Mouse (Mus musculus): ENCODE measurements at regions not wholly inside any gene's neighbourhood (a gene's known extent, or its start where the extent isn't known, plus 50 kb on each side); places are given as distances from the start of the nearest gene placed in this dataset.
A peak's percentile ranks its signal among the peaks of the same experiment; 100 is the strongest.
"Not testable (repeated sequence)": the region's sequence is repeated elsewhere in the genome, so short reads cannot be mapped to it uniquely, and the experiment has no call there.

DNA sequence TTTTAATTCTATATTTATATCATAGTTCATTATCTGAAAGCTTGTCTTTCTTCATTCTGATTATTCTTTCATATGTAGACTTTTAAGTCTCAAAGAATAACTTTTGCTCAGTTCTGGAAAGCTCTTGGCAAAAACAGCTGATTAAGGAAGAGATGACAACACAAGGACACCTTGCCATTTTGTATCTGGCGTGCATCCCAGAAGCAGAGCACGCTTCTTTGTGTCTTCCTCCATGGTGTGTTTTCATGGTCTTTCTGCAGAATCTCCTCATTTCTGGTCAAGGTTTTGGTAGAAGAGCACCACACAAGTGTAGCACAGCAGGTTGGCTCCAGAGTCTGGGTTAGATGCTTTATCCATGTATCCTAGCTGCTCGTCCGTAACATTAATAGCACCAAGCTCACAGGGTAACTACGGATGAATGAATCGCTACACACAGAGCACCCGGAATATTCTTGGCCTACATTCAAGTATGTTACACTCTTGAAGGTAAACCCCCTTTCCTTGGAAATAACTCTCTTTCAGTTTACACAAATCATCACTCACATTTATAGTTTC is 148.9 kb upstream of the Ddhd1 start:
- peak in 1 of 2 experiments; percentile 30 for DNase-seq (ENCODE audit: low spot score in 2 of 2)

DNA sequence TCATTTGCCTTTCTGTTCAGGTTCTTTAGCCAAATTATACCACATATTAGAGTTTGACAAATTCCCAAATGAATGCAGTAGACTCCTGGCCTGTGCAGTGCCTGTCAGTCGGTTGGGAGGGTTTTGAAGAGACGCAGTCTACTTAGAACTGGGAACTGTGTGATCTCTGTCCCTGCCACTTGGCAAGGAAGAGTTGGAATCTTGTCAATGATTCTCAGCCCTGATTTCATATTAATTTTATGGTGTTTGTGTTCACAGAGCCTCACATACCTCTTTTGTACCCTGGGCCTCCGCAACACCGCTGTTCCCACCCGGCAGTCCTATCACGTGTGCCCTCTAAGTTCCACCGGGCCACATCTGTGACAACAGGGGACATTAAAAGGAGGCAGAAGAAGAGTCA is 149.8 kb upstream of the Ddhd1 start:
- no peak for DNase-seq (ENCODE audit: low spot score in 2 of 2)

DNA sequence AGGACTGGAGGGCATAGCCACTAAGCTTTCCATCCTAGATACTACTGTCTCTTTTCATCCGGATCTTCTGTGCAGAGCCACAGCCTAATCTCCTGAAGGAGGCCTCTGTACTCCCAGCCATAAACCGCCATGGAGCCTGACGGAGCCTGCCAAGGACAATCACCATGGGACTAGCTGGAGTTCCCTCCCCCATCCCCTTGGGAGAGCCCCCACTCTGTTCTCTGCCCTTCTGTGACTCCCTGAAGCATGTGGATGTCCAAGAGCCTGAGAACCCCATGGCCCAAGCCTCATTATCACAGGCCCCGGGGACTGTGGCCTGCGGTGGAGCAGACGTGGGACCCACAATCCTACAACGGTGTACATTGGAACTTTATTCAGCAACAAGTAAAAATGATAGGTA is 151.5 kb upstream of the Ddhd1 start:
- DNase-seq (ENCODE audit: low spot score in 2 of 2) = no peak

DNA sequence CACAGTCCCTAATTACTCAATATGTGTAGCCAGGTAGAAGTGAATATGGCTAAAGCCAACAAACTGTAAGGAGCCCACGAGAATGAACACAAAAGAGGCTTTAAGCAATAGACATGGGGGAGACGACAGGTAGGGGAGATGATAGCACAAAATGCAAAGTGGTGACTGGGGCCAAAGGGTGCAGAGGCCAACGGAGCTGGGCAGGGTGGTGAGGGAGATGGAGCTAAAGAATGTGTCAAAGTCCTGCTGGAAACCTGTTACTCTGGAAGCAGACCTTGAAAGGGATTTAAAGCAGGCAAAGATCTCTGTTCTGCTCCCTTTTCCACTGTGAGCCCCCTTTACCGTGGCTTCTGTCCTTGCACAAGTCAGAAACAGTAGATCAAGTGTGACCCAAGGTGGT is 152.2 kb upstream of the Ddhd1 start:
- no peak for DNase-seq (ENCODE audit: low spot score in 2 of 2)

GRCm38 (mm10) chr14:45810630-45811029 is 152.7 kb upstream of the Ddhd1 start:
- DNase-seq (ENCODE audit: low spot score in 2 of 2) = no peak

DNA sequence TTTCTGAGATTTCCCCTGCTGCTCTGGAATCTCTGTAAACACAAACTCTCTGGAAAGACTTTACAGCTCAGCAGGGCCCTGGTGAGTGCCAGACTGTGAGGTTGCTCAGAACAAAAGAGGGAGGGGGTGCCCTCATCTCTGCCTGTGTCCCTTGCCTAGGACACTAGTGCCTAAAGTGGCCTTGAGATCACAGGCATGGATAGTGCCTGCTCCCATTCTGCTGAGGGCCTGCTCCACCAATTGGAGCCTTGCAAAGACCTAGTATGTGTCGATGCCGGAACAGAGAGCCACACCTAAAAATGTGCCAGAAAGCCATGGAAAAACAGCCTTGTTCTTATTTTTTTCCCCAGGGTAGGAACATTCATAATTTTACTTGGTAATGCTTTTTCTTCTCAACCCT is 157.7 kb upstream of the Ddhd1 start:
- no peak for DNase-seq (ENCODE audit: low spot score in 2 of 2)

GRCm38 (mm10) chr14:45816611-45817010 is 158.7 kb upstream of the Ddhd1 start:
- not testable (repeated sequence) for DNase-seq (ENCODE audit: low spot score in 2 of 2)

DNA sequence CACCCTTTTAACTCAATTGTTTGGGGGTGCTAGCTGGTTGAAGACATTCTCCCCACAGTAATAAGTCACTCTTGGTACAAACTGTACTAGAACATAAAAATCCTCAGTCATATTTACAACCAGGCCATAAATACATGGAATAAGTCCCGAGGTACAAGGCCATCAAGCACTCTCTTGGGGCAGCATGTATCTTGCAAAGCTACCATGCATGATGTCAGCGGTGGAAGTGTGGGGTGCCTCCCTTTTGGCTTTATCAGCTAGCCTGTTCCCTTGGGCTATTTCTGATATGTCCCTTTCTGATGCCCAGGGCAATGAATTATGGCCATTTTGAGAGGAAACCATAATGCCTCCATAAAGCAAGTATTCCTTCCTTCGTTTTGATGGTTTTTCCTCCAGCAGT is 159.8 kb upstream of the Ddhd1 start:
- DNase-seq (ENCODE audit: low spot score in 2 of 2) = no peak

DNA sequence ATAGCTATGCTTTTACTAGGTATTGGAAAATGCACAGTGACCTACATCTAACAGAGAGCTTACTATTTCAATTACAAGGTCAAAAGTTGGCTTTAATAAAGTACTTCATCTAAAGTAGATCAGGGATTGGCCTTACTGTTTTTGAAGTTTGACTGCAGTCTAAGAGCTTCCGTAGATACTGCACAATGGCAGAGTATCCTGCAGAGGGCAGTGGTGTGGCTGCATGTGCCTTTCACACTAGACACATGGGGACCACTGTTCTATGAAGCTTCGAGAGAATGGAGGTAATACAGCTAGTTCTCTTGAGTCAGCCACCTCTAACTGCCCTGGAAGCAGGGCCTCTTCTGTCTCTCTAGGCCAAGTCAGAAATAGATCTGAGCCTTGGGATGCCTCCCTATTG is 166.7 kb upstream of the Ddhd1 start:
- no peak for DNase-seq (ENCODE audit: low spot score in 2 of 2)

GRCm38 (mm10) chr14:45826023-45826422 is 168.1 kb upstream of the Ddhd1 start:
- DNase-seq (ENCODE audit: low spot score in 2 of 2) = no peak

DNA sequence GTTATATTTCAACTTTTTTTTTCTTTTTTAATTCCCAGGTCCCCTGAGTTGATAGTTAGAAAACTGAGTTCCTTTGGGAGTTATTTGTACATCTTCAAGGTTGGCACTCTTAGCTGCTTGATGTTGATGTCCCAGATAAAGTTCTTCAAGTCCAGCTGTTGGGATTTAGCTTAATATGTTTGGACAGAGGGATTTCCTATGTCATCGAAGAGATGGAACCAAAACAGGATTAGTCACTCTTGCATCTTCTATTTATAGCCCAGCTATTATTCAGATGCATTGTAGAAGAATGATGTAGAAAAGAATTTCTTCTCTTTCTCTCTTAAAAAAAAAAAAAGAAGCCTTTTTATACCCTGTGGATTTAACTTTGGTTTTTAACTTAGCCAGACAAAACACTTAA is 169.2 kb upstream of the Ddhd1 start:
- DNase-seq (ENCODE audit: low spot score in 2 of 2) = no peak

DNA sequence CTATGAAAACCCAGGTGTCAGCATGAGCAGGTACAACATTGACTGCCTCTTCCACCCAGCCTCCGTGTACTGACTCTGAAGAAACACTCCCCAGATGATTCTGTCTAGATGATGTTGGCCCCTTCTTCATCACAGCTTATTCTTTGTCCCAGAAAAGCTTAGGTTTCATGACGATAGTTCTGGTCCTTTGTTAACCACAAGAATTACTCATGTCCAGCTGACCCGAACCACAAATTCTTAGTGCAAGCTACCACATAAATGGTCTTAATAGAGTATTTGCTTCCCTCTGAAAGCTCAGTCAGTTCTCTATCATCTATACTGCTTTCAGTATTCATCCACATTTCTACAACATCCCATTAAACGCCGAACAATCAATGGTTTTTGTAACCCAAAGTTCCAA is 172.5 kb upstream of the Ddhd1 start:
- DNase-seq (ENCODE audit: low spot score in 2 of 2) = no peak

DNA sequence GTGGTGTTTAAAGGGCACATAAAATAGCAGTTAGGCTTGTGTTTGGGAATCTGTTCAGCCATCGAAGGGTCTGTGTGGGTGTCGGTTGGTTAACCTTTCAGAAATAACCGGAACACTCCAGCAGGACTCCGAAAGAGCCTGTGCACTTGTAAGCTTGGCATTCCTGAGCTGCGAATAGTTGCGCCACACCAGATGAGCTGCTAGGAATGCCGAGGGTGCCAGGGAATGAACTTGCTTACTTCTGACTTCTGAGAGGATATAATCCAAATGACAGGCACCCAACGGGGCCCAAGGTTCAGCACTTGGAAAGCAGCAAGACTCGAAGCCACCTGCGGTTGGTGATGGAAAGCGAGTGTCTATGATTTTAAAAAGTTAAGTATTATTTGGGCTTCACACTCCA is 179.1 kb upstream of the Ddhd1 start:
- DNase-seq (ENCODE audit: low spot score in 2 of 2) = no peak

DNA sequence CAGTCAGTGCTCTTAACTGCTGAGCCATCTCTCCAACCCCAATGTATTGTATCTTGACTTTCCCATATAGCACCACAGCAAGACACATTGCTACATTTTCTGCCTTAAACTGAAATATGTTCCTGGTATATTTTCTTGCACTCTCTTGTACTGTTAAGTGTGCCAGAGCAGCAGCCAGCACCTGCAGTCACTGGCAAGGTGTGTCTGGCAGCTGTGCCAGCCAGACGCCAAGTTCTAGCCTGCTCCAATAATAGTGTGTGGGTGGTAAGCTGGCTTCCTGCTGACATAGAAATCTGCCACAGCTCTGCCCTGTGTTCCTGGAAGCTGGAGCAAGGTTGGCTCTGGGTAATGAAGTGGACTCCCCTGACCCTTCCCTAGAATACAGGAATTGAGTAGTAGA is 185.9 kb upstream of the Ddhd1 start:
- no peak for DNase-seq (ENCODE audit: low spot score in 2 of 2)

DNA sequence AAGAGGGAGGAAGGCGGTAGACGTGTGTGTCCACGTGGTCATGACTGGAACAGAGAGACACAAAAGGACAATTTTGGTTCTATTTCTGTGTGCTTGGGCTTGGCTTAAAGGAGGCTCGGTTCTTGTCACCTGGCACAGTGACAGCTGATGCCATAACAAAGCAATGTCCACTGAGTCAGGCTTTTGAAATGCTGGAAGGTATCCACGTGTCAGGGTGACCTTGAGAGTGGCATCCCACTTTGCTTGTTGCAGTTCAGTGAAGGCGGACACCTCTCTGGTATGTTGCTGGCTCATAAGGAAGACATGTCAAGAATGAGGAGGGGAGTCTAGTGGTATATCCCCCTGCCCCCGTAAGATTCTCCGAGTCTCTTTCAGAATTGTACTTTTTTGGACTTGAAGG is 192.6 kb upstream of the Ddhd1 start:
- DNase-seq (ENCODE audit: low spot score in 2 of 2) = no peak

DNA sequence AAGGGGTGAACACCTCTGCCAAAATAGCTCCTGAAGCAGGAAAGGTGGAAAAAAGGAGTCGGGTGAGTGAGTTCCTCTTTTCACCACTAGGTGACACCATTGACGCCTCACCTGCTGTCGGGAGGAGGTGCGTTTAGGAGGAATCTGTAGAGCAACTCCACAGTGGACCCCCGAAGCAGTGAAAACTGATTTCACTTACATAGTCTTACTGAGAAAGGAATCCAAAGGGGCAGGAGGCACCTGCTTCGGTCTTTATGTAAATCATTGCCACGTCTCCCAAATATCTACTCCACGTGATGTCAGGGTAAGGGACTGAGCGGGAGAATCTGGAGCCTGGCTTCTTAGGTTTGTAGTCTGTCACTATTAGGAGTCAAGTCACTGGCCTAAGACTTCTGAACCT is 220.5 kb upstream of the Ddhd1 start:
- DNase-seq (ENCODE audit: low spot score in 2 of 2) = peak; percentile 30 to 55

- no peak for DNase-seq (ENCODE audit: low spot score in 2 of 2)
Measured at GRCm38 (mm10) chr14:45920783-45921182, 262.8 kb upstream of the Ddhd1 start.

- DNase-seq (ENCODE audit: low spot score in 2 of 2) = no peak
Measured at GRCm38 (mm10) chr14:45943581-45943980, 285.6 kb upstream of the Ddhd1 start.

DNA sequence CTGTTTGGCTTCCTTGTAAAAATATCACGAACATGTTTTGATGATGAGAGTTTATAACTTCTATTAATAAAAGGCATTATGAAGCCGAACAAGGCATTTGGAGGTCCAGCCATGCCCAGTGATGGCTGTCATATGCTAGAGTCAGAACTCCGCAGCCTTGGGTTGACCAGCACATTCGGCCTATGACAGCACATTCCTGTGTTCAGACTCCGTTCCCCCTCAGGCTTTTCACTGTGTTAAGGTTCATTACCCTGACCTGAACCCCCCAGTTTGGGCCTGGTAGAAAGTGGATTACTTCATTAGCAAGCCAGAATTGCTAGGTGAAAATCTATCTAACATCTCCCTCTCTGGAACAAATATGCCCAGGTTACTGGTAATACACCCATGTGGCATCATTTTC is 286.2 kb upstream of the Ddhd1 start:
- DNase-seq (ENCODE audit: low spot score in 2 of 2) = no peak

DNA sequence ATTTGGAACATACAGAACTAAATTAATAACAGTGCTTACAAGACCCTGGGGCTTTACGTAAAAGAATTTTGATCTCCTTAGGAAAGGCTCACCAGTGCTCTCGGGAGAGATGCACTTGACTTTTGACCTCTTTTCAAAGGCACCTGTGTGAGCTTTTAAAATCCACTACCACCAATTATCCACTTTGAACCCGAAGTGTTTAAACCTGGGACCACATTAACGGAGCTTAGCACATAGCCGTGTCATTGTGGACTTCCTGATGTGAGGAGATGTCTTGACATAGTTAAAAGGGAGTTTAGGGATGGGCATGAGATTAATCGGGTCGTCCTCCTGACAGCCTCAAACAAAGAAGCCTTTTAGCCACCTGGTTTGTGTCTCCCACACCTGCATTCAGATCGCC is 286.6 kb upstream of the Ddhd1 start:
- DNase-seq (ENCODE audit: low spot score in 2 of 2) = no peak

GRCm38 (mm10) chr14:45956624-45957023 is 298.7 kb upstream of the Ddhd1 start:
- no peak for DNase-seq (ENCODE audit: low spot score in 2 of 2)

DNA sequence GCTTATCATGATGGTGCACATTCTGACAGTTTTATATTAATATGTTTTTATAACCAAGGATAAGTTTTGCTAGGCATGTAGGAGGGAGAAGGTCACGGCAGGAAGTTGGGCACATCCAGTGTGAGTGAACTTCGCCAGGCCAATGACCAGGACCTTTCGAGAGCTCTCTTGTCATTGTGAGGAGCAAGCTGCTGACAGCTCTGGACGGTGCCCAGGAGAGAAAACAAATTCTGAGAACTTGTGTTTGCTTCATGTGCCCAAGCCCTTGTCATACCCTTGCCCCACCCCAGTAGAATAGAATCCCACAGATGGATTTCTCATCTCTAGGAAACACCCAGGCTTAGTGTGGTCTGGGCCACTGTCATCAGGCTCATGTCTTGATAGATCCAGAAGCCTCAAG is 304.5 kb upstream of the Ddhd1 start:
- DNase-seq (ENCODE audit: low spot score in 2 of 2) = no peak

- DNase-seq (ENCODE audit: low spot score in 2 of 2) = no peak
Measured at GRCm38 (mm10) chr14:45964043-45964442, 306.1 kb upstream of the Ddhd1 start.

GRCm38 (mm10) chr14:45983206-45983857 is 325.4 kb upstream of the Ddhd1 start:
- no peak for DNase-seq (ENCODE audit: low spot score in 2 of 2)

Data from right cerebral cortex, postnatal 10 days (tissue).